ENCODE assay signal across 8 mouse cellular contexts in the genomic region with DNA sequence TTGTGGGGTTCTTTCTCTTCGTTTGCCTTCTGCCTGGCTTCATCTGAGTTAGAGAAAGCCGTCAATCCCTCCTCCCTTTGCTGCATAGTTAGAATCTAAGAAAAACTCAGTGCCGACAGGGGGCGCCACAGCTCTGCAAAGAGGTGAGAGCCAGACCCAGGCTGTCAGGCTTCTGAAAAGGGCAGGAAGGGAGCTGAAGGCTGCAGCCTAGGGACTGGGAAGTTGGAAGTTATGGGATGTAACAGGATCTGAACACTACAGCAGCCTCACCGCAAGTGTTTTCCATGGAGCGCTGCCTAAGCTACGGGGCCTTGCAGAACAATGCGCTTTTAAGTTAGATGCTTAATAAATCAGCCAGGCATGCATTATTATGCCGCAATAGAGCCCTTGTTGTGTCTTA.
DNase-seq lines count a peak whose midpoint lies in the region; ATAC-seq and TF ChIP-seq lines count a peak whose summit lies in the region.

No protein-coding gene starts in this region.

- H3K4me1 ChIP-seq in hindbrain, embryonic 14.5 days (replicated peaks; ENCODE audit: control insufficient read depth, insufficient read depth, low read length): 0 out of 2 replicates have a peak, but pooled peaks cover 7% of the 10 kb centered on the region
- no peaks in the 10 kb centered on the region for H3K4me1 ChIP-seq in lung, postnatal 0 days (ENCODE audit: insufficient read depth, low read depth, low read length)

- peak; percentile 86 for ATAC-seq in hindbrain, embryonic 14.5 days (ENCODE audit: low FRiP score)
- peak; percentile 65 for ATAC-seq in lung, postnatal 0 days
- no peak for ATAC-seq in megakaryocyte, adult 5-6 weeks (ENCODE audit: poor library complexity, severe bottlenecking)

- no peak for TF ChIP-seq EP300 in lung, postnatal 0 days (IDR thresholded peaks at IDR 0.05)

- 10% methylated on average over 9 of the region's 9 CpGs for WGBS in hindbrain, embryonic 14.5 days
- WGBS in lung, postnatal 0 days: 19% methylated on average over 9 of the region's 9 CpGs

- H3K4me3 ChIP-seq in hindbrain, embryonic 14.5 days (replicated peaks; ENCODE audit: low read length): no peak overlapping the region
- H3K4me3 ChIP-seq in lung, postnatal 0 days (ENCODE audit: low read depth, low read length): no peak overlapping the region

- H3K36me3 ChIP-seq in hindbrain, embryonic 14.5 days (replicated peaks; ENCODE audit: control insufficient read depth, insufficient read depth): no peaks in the 10 kb centered on the region
- H3K36me3 ChIP-seq in lung, postnatal 0 days (ENCODE audit: insufficient read depth, low read length): no peaks in the 10 kb centered on the region

- H3K9me3 ChIP-seq in hindbrain, embryonic 14.5 days (ENCODE audit: control insufficient read depth, low read length): no peaks in the 10 kb centered on the region
- H3K9me3 ChIP-seq in lung, postnatal 0 days (ENCODE audit: low read length): no peaks in the 10 kb centered on the region

- peaks cover 3% of the 10 kb centered on the region; the same call in 1 of the 2 replicates for H3K27me3 ChIP-seq in hindbrain, embryonic 14.5 days (ENCODE audit: control insufficient read depth, insufficient read depth, low read length)
- H3K27me3 ChIP-seq in lung, postnatal 0 days (replicated peaks; ENCODE audit: insufficient read depth, low read length): no peaks in the 10 kb centered on the region

- H3K9ac ChIP-seq in hindbrain, embryonic 14.5 days: no peak overlapping the region
- H3K9ac ChIP-seq in lung, postnatal 0 days (replicated peaks; ENCODE audit: low read depth): no peak overlapping the region

- TF ChIP-seq CTCF in lung, postnatal 0 days (IDR thresholded peaks at IDR 0.05): peak; percentile 89

- DNase-seq in R1 (ENCODE audit: low read depth, low spot score): peak; percentile 73
- peak; percentile 74 for DNase-seq in cerebellum, adult 9-11 months
- peak; percentile 84 to 99 for DNase-seq in frontal cortex, adult 2 months (ENCODE audit: extremely low spot score in 1 of 2, low spot score in 1 of 2)
- peak; percentile 97 for DNase-seq in hindbrain, embryonic 14.5 days (ENCODE audit: low spot score)
- DNase-seq in layer of hippocampus, postnatal 10 days (ENCODE audit: low spot score in 2 of 2): peak; percentile 99
- DNase-seq in lung, postnatal 0 days (ENCODE audit: low spot score): peak; percentile 89
- peak; percentile 81 for DNase-seq in retina, postnatal 7 days (ENCODE audit: low read depth, low spot score)

- peak overlapping the region; percentile 35 for H3K4me2 ChIP-seq in hindbrain, embryonic 14.5 days (replicated peaks)
- no peak overlapping the region for H3K4me2 ChIP-seq in lung, postnatal 0 days (replicated peaks; ENCODE audit: low read depth, low read length)

- no peak overlapping the region for H3K27ac ChIP-seq in hindbrain, embryonic 14.5 days
- no peak overlapping the region for H3K27ac ChIP-seq in lung, postnatal 0 days (ENCODE audit: low read length)
